Mouse (Mus musculus): Measurements from ENCODE around the gene Slc25a26. TPM values are rescaled to one million over a fixed set of nuclear protein-coding genes. Genes with fewer than 3 reads are reported as not detected.

Slc25a26 gene
- polyA plus RNA-seq, 1 experiment from 2014 or later: 13.2 TPM

DNA sequence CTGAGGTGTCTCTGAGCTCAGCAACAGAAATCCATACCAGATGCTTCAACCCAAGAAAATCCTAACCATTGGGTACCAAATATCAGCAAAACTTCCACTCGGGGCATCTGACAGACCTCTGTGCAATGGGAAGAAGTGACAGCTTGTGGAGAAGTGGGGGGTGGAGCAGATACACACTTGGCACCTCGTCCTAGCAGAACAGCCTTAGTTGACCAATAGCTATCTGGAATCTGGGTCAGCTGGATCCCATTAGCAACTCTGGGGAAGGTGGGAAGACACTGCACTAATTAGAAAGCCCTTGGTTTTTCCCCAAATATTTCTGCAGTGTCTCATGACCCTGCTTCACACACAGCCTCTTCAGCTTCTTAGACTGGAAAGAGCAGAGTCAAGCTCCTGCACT lies 126.7 kb downstream of the Slc25a26 start:
- no peak for ATAC-seq (replicated peaks; ENCODE audit: insufficient number of reproducible peaks, insufficient read depth, low FRiP score, low read depth)
- H3K9me3 ChIP-seq (replicated peaks): no peaks in the 10 kb centered on the region
- H3K4me3 ChIP-seq: no peak overlapping the region
- H3K27ac ChIP-seq: no peak overlapping the region
- H3K4me2 ChIP-seq: no peak overlapping the region
- no peak overlapping the region for H3K9ac ChIP-seq
- H3K4me1 ChIP-seq (replicated peaks): peaks cover 10% of the 10 kb centered on the region
- peaks cover 16% of the 10 kb centered on the region for H3K36me3 ChIP-seq
- WGBS: 34% methylated on average over 2 of the region's 2 CpGs
- no peaks in the 10 kb centered on the region for H3K27me3 ChIP-seq

DNA sequence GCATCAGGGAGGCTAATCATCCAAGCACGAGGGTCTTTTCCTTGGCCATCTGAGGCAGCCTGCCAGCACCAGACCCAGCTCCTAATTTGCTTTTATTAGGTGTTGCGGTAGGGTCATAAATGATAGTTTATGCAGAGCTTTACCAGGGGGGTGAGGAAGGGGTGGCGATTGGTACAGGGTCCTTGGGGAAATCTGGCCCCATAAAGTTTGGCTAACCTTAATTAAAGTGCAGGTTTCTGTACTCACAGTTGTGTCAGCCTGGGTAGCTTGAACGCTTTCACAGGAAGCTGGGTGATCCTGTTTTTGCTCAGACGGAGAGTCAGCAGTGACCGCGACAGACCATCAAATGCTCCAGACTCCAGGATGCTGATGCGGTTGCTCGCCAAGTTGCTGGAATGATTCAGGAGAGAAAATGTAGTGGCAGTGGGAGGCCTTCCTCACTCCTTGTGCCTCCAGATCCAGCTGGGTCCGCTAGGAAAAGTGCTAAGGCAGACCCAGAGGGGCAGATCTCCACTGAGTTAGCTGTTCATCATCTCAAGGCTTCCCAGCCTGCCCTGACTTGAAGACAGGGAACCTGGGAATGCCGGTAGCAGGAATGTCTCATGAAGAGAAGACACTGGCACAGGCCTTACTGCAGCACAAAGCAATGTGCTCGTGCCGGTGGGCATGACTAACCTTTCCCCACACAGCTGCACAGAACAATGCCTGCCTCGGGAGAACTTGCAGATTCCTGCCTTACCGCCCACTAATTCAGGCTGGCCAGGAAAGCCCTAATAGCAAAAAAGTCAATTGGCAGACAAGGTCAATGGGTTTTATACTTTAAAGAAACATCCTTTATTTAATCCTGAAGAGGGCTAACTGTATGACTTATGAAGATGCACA lies 127.8 kb downstream of the Slc25a26 start:
- no peak for ATAC-seq (replicated peaks; ENCODE audit: insufficient number of reproducible peaks, insufficient read depth, low FRiP score, low read depth)
- H3K4me2 ChIP-seq: no peak overlapping the region

DNA sequence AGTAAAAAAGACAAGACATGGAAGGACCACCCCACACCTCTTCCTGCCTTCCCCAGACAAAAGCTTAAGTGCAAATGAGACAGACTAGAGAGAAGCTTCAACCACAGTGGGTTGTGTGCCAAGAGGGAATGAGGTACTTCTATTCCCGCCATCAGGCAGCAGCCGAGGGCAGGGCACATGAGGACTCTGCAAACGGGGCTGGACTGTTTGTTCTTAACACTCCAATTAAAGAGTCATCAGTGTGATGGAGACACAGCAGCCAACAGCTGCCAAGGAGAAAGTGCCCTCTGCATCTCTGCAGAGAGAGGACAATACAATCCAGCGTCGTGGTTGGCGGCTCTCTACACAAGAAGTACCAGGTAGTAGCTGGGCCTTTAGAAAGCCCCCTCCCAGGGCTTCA lies 128.7 kb downstream of the Slc25a26 start:
- Histone ChIP-seq H3K27ac (no peak overlapping the region), H3K4me3 (no peak overlapping the region)

More for the DNA sequence above, 127.8 kb downstream of the Slc25a26 start:
- H3K27me3 ChIP-seq: no peaks in the 10 kb centered on the region
- peak overlapping the region; percentile 30; the same call in 1 of the 2 replicates for H3K27ac ChIP-seq
- peaks cover 10% of the 10 kb centered on the region; the same call in 1 of the 2 replicates for H3K36me3 ChIP-seq
- peaks cover 13% of the 10 kb centered on the region for H3K4me1 ChIP-seq (replicated peaks)
- 63% methylated on average over 15 of the region's 15 CpGs for WGBS
- no peak overlapping the region for H3K9ac ChIP-seq
- no peaks in the 10 kb centered on the region for H3K9me3 ChIP-seq (replicated peaks)
- H3K4me3 ChIP-seq: no peak overlapping the region

DNA sequence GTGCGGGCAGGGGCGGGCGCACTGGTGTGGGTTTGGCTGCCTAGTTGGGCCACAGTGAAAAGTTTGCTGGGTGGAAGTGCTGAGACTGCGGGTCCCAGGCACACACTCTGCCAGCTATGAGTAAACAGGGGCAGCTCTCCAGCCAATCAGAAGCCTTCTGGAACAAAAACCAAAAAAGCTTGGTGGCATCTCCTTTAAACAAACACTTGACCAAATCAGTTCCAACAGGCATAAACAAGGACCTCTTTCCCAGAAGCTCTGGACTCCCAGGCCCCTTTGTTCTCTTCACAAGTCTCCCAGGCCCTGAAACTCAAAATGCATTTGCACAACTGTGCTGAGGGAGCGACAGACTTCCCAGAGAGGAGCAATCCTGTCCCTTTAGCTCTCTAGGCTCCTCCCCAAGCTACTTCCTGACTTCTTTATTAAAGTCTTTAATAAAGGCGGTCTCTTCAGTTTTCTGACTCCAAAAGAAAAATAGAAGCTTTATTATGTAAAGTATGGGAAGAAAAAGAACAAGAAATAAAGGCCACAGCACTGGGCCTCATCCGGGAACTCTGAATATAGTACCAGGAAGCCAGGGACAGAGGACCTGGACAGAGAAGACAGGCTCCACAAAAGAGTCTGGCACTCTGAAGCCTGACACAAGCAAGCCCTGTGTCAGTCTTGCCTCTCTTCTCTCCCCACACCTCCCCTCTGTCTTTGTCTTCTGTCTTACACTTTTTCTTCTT lies 131.1 kb downstream of the Slc25a26 start:
- Histone ChIP-seq H3K4me1 (replicated peaks) (peaks cover 19% of the 10 kb centered on the region), H3K4me2 (no peak overlapping the region), H3K4me3 (no peak overlapping the region), H3K36me3 (no peaks in the 10 kb centered on the region), H3K9me3 (replicated peaks) (no peaks in the 10 kb centered on the region), H3K27me3 (no peaks in the 10 kb centered on the region), H3K9ac (no peak overlapping the region), H3K27ac (no peak overlapping the region)
- no peak for ATAC-seq (replicated peaks; ENCODE audit: insufficient number of reproducible peaks, insufficient read depth, low FRiP score, low read depth)
- WGBS: 72% methylated on average over 7 of the region's 7 CpGs

More for the DNA sequence above, 128.7 kb downstream of the Slc25a26 start:
- Histone ChIP-seq H3K4me2 (no peak overlapping the region), H3K4me1 (replicated peaks) (peaks cover 13% of the 10 kb centered on the region), H3K9me3 (replicated peaks) (no peaks in the 10 kb centered on the region), H3K27me3 (no peaks in the 10 kb centered on the region), H3K36me3 (peaks cover 10% of the 10 kb centered on the region; the same call in 1 of the 2 replicates), H3K9ac (no peak overlapping the region)
- no peak for ATAC-seq (replicated peaks; ENCODE audit: insufficient number of reproducible peaks, insufficient read depth, low FRiP score, low read depth)
- WGBS: 63% methylated on average over 6 of the region's 6 CpGs

- H3K27me3 ChIP-seq: no peaks in the 10 kb centered on the region
- H3K9me3 ChIP-seq (replicated peaks): no peaks in the 10 kb centered on the region
- H3K4me1 ChIP-seq (replicated peaks): peaks cover 24% of the 10 kb centered on the region
- H3K4me3 ChIP-seq: no peak overlapping the region
- H3K27ac ChIP-seq: no peak overlapping the region
- H3K36me3 ChIP-seq: no peaks in the 10 kb centered on the region
- H3K4me2 ChIP-seq: no peak overlapping the region
- WGBS: 90% methylated on average over 6 of the region's 6 CpGs
- no peak overlapping the region for H3K9ac ChIP-seq
- no peak for ATAC-seq (replicated peaks; ENCODE audit: insufficient number of reproducible peaks, insufficient read depth, low FRiP score, low read depth)
Measured at GRCm38 (mm10) chr6:94631779-94632082, 131.6 kb downstream of the Slc25a26 start.

DNA sequence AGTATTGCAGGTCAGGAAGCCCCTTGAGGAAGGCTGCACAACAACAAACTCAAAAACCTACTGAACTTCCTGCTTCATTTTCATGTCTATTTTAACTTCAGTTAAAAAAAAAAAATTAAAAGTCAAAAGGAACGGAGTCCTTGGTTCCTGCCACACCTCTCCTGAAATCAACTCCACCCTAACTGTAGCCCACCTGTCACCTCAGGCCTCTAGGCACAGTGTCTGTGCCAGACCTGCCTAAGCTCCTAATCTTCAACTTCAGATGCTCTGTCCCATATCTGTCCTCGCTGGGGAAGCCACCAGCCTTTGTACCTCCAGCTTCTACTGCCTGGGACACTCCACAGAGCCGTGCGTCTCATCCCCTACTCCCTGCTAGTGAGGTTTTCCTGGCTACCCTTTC lies 134.1 kb downstream of the Slc25a26 start:
- ATAC-seq (replicated peaks; ENCODE audit: insufficient number of reproducible peaks, insufficient read depth, low FRiP score, low read depth): no peak

GRCm38 (mm10) chr6:94634710-94635109 lies 134.6 kb downstream of the Slc25a26 start:
- H3K9me3 ChIP-seq (replicated peaks): no peaks in the 10 kb centered on the region
- H3K27ac ChIP-seq: no peak overlapping the region
- H3K36me3 ChIP-seq: no peaks in the 10 kb centered on the region
- no peak overlapping the region for H3K4me3 ChIP-seq
- no peaks in the 10 kb centered on the region for H3K27me3 ChIP-seq
- 73% methylated on average over 9 of the region's 9 CpGs for WGBS
- H3K4me1 ChIP-seq (replicated peaks): peaks cover 35% of the 10 kb centered on the region
- H3K9ac ChIP-seq: no peak overlapping the region
- no peak for ATAC-seq (replicated peaks; ENCODE audit: insufficient number of reproducible peaks, insufficient read depth, low FRiP score, low read depth)
- no peak overlapping the region for H3K4me2 ChIP-seq

More for the DNA sequence above, 134.1 kb downstream of the Slc25a26 start:
- Histone ChIP-seq H3K9ac (no peak overlapping the region), H3K27ac (no peak overlapping the region), H3K27me3 (no peaks in the 10 kb centered on the region), H3K4me3 (no peak overlapping the region), H3K9me3 (replicated peaks) (no peaks in the 10 kb centered on the region), H3K4me2 (no peak overlapping the region), H3K4me1 (replicated peaks) (peaks cover 35% of the 10 kb centered on the region), H3K36me3 (no peaks in the 10 kb centered on the region)
- WGBS: 58% methylated on average over 4 of the region's 4 CpGs

DNA sequence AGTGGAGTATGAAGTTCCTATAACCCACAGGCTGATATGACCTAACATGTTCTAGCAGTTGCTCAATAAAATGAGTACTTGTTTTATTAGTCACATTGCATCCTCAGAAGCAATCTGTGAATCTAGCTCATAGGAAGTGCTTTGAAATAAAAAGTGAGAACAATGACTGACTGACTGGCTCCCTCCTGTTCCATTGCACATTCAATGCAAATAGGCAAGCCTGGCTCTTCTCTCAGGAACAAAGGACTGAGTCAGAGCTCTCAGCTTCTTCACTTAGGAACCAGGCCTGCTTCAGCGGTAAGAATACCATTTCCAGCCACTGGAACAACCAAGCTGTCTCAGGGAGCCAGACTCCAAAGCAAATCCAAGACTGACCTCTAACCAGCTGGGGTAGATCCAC lies 135.2 kb downstream of the Slc25a26 start:
- no peak overlapping the region for H3K4me3 ChIP-seq
- H3K27ac ChIP-seq: no peak overlapping the region
- H3K36me3 ChIP-seq: no peaks in the 10 kb centered on the region
- no peak for ATAC-seq (replicated peaks; ENCODE audit: insufficient number of reproducible peaks, insufficient read depth, low FRiP score, low read depth)
- no peaks in the 10 kb centered on the region for H3K9me3 ChIP-seq (replicated peaks)
- no peaks in the 10 kb centered on the region for H3K27me3 ChIP-seq
- WGBS: 63% methylated on average over 1 of the region's 1 CpGs
- H3K4me1 ChIP-seq (replicated peaks): peaks cover 37% of the 10 kb centered on the region
- H3K4me2 ChIP-seq: no peak overlapping the region
- H3K9ac ChIP-seq: no peak overlapping the region

DNA sequence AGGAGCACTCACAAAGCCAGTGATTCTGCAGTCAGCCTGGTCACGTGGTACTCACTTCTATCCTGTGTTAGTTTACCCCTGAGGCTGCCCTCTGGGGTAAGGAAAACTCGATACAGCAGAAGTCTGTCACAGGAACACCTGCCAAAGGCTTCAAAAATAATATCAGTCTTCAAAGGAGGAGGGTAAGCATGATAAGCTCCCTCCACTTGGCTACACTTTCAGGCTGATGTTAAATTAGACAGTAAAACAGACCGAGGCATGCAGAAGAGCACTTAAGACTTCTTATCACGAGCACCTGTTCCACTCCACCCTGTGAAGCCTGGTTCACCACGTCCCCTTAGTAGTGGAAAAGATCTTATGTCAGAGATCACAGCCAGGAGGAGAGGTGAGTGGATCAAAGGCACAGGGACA lies 136.9 kb downstream of the Slc25a26 start:
- no peak for ATAC-seq (replicated peaks; ENCODE audit: insufficient number of reproducible peaks, insufficient read depth, low FRiP score, low read depth)
- H3K27ac ChIP-seq: no peak overlapping the region
- H3K4me1 ChIP-seq (replicated peaks): peaks cover 38% of the 10 kb centered on the region

DNA sequence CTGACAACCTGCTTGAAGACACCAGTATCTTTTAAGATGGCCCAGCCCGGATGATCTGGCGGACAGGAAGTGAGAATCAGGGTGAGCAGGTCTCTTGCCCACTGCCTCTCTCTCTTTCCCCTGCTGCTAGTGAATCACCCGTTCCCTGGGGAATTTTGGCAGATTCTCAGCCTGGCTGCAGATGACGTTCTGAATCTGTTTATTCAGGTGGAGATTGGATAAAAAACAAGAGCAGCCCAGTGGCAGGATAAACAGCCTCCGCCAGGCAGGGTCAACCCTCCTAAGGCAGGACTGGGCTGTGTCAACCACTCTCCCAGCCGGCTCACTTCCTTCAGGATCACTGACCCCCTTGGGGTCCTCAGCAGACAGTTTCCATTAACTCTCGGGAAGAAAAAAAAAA lies 140.2 kb downstream of the Slc25a26 start:
- ATAC-seq (replicated peaks; ENCODE audit: insufficient number of reproducible peaks, insufficient read depth, low FRiP score, low read depth): peak; percentile 28; the same call in 1 of the 2 replicates
- no peak overlapping the region for H3K4me3 ChIP-seq
- no peaks in the 10 kb centered on the region for H3K27me3 ChIP-seq
- H3K36me3 ChIP-seq: no peaks in the 10 kb centered on the region
- peaks cover 36% of the 10 kb centered on the region for H3K4me1 ChIP-seq (replicated peaks)
- WGBS: 37% methylated on average over 7 of the region's 7 CpGs
- H3K27ac ChIP-seq: no peak overlapping the region
- no peak overlapping the region for H3K4me2 ChIP-seq
- no peak overlapping the region for H3K9ac ChIP-seq
- no peaks in the 10 kb centered on the region for H3K9me3 ChIP-seq (replicated peaks)

More for the DNA sequence above, 136.9 kb downstream of the Slc25a26 start:
- no peaks in the 10 kb centered on the region for H3K36me3 ChIP-seq
- 29% methylated on average over 5 of the region's 5 CpGs for WGBS
- H3K27me3 ChIP-seq: no peaks in the 10 kb centered on the region
- H3K9ac ChIP-seq: no peak overlapping the region
- H3K9me3 ChIP-seq (replicated peaks): no peaks in the 10 kb centered on the region
- no peak overlapping the region for H3K4me2 ChIP-seq
- no peak overlapping the region for H3K4me3 ChIP-seq

- H3K9me3 ChIP-seq (replicated peaks): no peaks in the 10 kb centered on the region
- H3K27me3 ChIP-seq: no peaks in the 10 kb centered on the region
- H3K36me3 ChIP-seq: no peaks in the 10 kb centered on the region
- H3K4me1 ChIP-seq (replicated peaks): peaks cover 38% of the 10 kb centered on the region
- H3K4me2 ChIP-seq: no peak overlapping the region
- H3K9ac ChIP-seq: no peak overlapping the region
- no peak overlapping the region for H3K27ac ChIP-seq
- ATAC-seq (replicated peaks; ENCODE audit: insufficient number of reproducible peaks, insufficient read depth, low FRiP score, low read depth): no peak
- WGBS: 70% methylated on average over 1 of the region's 1 CpGs
- no peak overlapping the region for H3K4me3 ChIP-seq
Measured at GRCm38 (mm10) chr6:94642048-94642447, 141.9 kb downstream of the Slc25a26 start.
